Mouse (Mus musculus) embryonic facial prominence, embryonic 14.5 days (tissue): ENCODE measurements around the gene Cdk20. TPM values are rescaled to one million over a fixed set of nuclear protein-coding genes. Genes with fewer than 3 reads are reported as not detected.
A peak's percentile ranks its signal among the peaks of the same experiment; 100 is the strongest.

Source experiments
- ATAC-seq: fragments of 200-750 bp; cut with Nextera tagmentation; 2 replicates; pipeline ENCODE4 v1.8.0; 2017; ENCODE audit warnings: low read depth, moderate number of reproducible peaks, moderate TSS enrichment
- DNase-seq: peaks from one replicate; pipeline ENCODE4 v3.0.0-alpha.2; 2015; ENCODE audit warnings: low spot score
- H3K27ac ChIP-seq: fragments of 300-500 bp; sonication (generic); replicated peaks from 2 replicates; pipeline ENCODE4 v1.5.1; 2014; ENCODE audit warnings: low read depth, mild to moderate bottlenecking, low read length, moderate library complexity
- H3K27me3 ChIP-seq: fragments of 300-500 bp; sonication (generic); replicated peaks from 2 replicates; pipeline ENCODE4 v1.6.1; 2014; ENCODE audit warnings: low read length; ENCODE audit not compliant: control insufficient read depth, insufficient read depth
- H3K36me3 ChIP-seq: fragments of 300-500 bp; sonication (generic); 2 replicates; pipeline ENCODE4 v1.6.1; 2014; ENCODE audit warnings: low read length, mixed read lengths; ENCODE audit not compliant: control insufficient read depth, insufficient read depth
- H3K4me1 ChIP-seq: fragments of 300-500 bp; sonication (generic); 2 replicates; pipeline ENCODE4 v1.6.1; 2014; ENCODE audit warnings: antibody characterized with exemption, low read length; ENCODE audit not compliant: control insufficient read depth, insufficient read depth
- H3K4me2 ChIP-seq: fragments of 300-500 bp; sonication (generic); 2 replicates; pipeline ENCODE4 v1.6.1; 2014; ENCODE audit warnings: low read depth, mild to moderate bottlenecking, low read length, moderate library complexity, mixed read lengths
- H3K4me3 ChIP-seq: fragments of 300-500 bp; sonication (generic); 2 replicates; pipeline ENCODE4 v1.5.1; 2014; ENCODE audit warnings: low read depth, mild to moderate bottlenecking, low read length
- H3K9ac ChIP-seq: fragments of 300-500 bp; sonication (generic); 2 replicates; pipeline ENCODE4 v1.6.1; 2014; ENCODE audit warnings: low read depth, mild to moderate bottlenecking, low read length, moderate library complexity, mixed read lengths
- H3K9me3 ChIP-seq: fragments of 300-500 bp; sonication (generic); 2 replicates; pipeline ENCODE4 v1.6.1; 2016; ENCODE audit warnings: low read length; ENCODE audit not compliant: control insufficient read depth
- WGBS: fragments of 180-500 bp; shearing (Covaris S2); extraction: QIAGEN DNeasy Blood & Tissue Kit; methylation state at CpG from one replicate; pipeline ENCODE4 v1.1.7; 2014; 5-methylcytosine and 5-hydroxymethylcytosine counted together
- polyA plus RNA-seq: library from polyadenylated mRNA; unstranded; fragments of >200 nt; fragmentation: Nextera tagmentation; extraction: Ambion mirVana; gene quantifications from 2 replicates; pipeline ENCODE4 v1.2.1, GENCODE M21; 2014

Gene Cdk20
- polyA plus RNA-seq, 1 experiment from 2014 or later = 11.6 TPM

DNA sequence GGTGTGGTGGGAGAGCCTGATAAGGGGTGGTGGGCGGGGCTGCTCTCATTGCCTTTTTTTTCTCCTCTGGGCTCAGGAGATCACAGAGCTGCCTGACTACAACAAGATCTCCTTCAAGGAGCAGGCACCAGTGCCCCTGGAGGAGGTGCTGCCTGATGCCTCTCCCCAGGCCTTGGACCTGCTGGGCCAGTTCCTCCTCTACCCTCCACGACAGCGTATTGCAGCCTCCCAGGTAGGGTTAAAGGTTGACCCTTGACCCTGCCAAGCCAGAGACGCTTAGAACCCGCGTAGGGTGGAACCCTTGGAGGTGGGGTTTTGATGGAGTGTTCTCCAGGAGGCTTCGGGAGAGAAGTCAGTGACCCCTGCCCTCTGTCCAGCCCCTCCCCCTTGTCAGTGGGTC is 5.7 kb downstream of the Cdk20 start:
- Histone ChIP-seq H3K9ac (no peak overlapping the region), H3K27me3 (no peaks in the 10 kb centered on the region), H3K9me3 (no peaks in the 10 kb centered on the region), H3K27ac (no peak overlapping the region), H3K4me2 (no peak overlapping the region), H3K36me3 (0 out of 2 replicates have a peak, but pooled peaks cover 4% of the 10 kb centered on the region), H3K4me1 (no peaks in the 10 kb centered on the region), H3K4me3 (no peak overlapping the region)
- no peak for DNase-seq
- WGBS = 50% methylated on average over 7 of the region's 7 CpGs
- ATAC-seq = no peak

GRCm38 (mm10) chr13:64438863-64439452 is 6.8 kb downstream of the Cdk20 start:
- no peaks in the 10 kb centered on the region for H3K9me3 ChIP-seq
- WGBS = 49% methylated on average over 9 of the region's 9 CpGs
- DNase-seq (peak; percentile 77), ATAC-seq (peak; percentile 67)
- no peak overlapping the region for H3K4me3 ChIP-seq
- H3K27ac ChIP-seq = no peak overlapping the region
- no peak overlapping the region for H3K4me2 ChIP-seq
- no peak overlapping the region for H3K9ac ChIP-seq
- no peaks in the 10 kb centered on the region for H3K27me3 ChIP-seq
- no peaks in the 10 kb centered on the region for H3K4me1 ChIP-seq
- H3K36me3 ChIP-seq = 0 out of 2 replicates have a peak, but pooled peaks cover 4% of the 10 kb centered on the region

DNA sequence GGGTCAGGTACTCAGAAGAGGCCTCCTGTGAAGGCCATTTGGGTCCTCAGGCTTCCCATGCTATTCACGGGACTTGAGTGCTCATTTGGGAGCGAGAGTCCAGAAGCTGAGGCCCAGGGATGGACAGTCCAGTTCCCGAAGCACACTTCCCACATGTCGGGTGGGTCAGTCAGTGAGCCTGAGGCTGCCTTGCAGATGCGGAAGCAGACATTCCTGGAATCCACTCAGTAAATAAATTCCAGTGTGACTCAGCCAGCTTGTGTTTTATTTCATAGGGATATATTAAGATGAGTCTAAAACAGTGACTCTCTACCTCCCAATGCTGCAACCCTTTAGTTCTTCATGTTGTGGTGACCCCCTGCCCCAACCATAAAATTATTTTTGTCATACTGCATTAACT is 7.4 kb downstream of the Cdk20 start:
- Histone ChIP-seq H3K4me2 (no peak overlapping the region), H3K9ac (no peak overlapping the region), H3K4me1 (no peaks in the 10 kb centered on the region), H3K36me3 (0 out of 2 replicates have a peak, but pooled peaks cover 4% of the 10 kb centered on the region), H3K9me3 (no peaks in the 10 kb centered on the region), H3K27ac (no peak overlapping the region), H3K27me3 (no peaks in the 10 kb centered on the region), H3K4me3 (no peak overlapping the region)
- 84% methylated on average over 5 of the region's 5 CpGs for WGBS
- DNase-seq = no peak
- ATAC-seq = no peak

- no peaks in the 10 kb centered on the region for H3K27me3 ChIP-seq
- WGBS = 62% methylated on average over 4 of the region's 4 CpGs
- H3K4me1 ChIP-seq = no peaks in the 10 kb centered on the region
- H3K9me3 ChIP-seq = no peaks in the 10 kb centered on the region
- 0 out of 2 replicates have a peak, but pooled peaks cover 4% of the 10 kb centered on the region for H3K36me3 ChIP-seq
- no peak overlapping the region for H3K4me2 ChIP-seq
- ATAC-seq = no peak
- H3K9ac ChIP-seq = no peak overlapping the region
- no peak overlapping the region for H3K4me3 ChIP-seq
- no peak for DNase-seq
- no peak overlapping the region for H3K27ac ChIP-seq
Measured at GRCm38 (mm10) chr13:64440592-64440991, 8.5 kb downstream of the Cdk20 start.

- no peak overlapping the region for H3K9ac ChIP-seq
- no peaks in the 10 kb centered on the region for H3K4me1 ChIP-seq
- H3K4me3 ChIP-seq = no peak overlapping the region
- 66% methylated on average over 4 of the region's 4 CpGs for WGBS
- no peaks in the 10 kb centered on the region for H3K27me3 ChIP-seq
- DNase-seq (peak; percentile 49), ATAC-seq (0 out of 2 replicates have a peak, but pooled peaks have one; percentile 68)
- H3K4me2 ChIP-seq = no peak overlapping the region
- no peaks in the 10 kb centered on the region for H3K9me3 ChIP-seq
- no peak overlapping the region for H3K27ac ChIP-seq
- H3K36me3 ChIP-seq = no peaks in the 10 kb centered on the region
Measured at GRCm38 (mm10) chr13:64443263-64443894, 11.3 kb downstream of the Cdk20 start.

DNA sequence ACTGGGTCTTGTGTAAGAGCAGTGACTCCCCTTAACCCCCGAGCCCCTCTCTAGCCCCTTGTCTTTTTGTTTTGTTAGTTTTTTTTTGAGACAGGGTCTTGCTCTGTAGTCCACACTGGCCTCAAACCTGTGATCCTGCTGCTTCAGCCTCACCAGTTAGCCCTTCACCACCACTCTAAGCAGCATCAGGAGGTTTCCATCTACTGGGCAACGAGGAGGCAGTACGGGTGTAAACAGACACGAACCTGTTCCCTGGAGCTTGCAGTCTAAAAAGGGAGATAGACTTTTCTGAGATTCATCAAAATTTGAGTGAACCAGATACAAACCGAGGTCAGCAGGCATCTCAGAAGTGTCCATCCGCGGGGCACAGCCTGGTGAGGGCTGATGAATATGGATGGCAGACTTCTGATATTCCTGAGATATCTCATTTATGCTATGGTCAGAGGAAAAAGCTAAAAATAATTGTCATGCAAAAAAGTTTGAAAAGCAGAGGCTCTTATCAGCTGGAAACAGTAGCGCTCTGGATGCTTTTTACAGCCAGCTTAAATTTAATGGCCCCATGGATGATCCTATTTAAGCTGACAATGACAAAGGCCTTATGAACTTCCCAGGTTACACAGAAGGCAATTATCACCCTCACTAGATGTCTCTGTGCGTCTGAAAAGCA is 13.3 kb downstream of the Cdk20 start:
- H3K9ac ChIP-seq = no peak overlapping the region
- H3K36me3 ChIP-seq = no peaks in the 10 kb centered on the region
- no peaks in the 10 kb centered on the region for H3K9me3 ChIP-seq
- no peak for ATAC-seq
- no peak for DNase-seq
- H3K4me1 ChIP-seq = no peaks in the 10 kb centered on the region
- H3K27me3 ChIP-seq = no peaks in the 10 kb centered on the region
- H3K4me3 ChIP-seq = no peak overlapping the region
- WGBS = 76% methylated on average over 9 of the region's 9 CpGs
- H3K27ac ChIP-seq = no peak overlapping the region
- no peak overlapping the region for H3K4me2 ChIP-seq

- H3K27ac ChIP-seq = no peak overlapping the region
- DNase-seq (peak; percentile 41), ATAC-seq (0 out of 2 replicates have a peak, but pooled peaks have one; percentile 47)
- 5% methylated on average over 1 of the region's 1 CpGs for WGBS
- no peak overlapping the region for H3K4me3 ChIP-seq
- no peaks in the 10 kb centered on the region for H3K9me3 ChIP-seq
- no peaks in the 10 kb centered on the region for H3K27me3 ChIP-seq
- no peaks in the 10 kb centered on the region for H3K4me1 ChIP-seq
- H3K36me3 ChIP-seq = no peaks in the 10 kb centered on the region
- no peak overlapping the region for H3K9ac ChIP-seq
- no peak overlapping the region for H3K4me2 ChIP-seq
Measured at GRCm38 (mm10) chr13:64447947-64448346, 15.8 kb downstream of the Cdk20 start.

DNA sequence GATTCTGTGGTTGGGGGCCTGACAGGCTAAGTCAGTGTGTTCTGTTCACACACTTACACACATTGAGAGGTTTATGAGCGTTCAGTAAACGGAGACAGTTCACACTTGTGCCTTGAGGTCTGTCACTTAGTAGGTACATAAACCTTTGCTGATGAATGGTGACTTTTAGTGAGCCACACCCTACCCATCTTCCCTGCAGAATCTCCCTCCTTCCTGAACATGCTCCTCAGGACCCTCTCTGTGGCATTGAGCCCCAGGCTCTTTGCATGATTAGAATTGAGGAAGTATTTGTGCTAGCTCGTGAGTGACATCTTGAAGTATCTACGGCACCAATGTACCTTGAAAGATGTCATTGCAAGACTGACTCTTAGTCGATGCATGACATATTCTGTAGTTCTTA is 16.6 kb downstream of the Cdk20 start:
- Histone ChIP-seq H3K9me3 (no peaks in the 10 kb centered on the region), H3K27me3 (no peaks in the 10 kb centered on the region), H3K27ac (no peak overlapping the region), H3K4me3 (no peak overlapping the region), H3K9ac (no peak overlapping the region), H3K4me1 (no peaks in the 10 kb centered on the region), H3K4me2 (no peak overlapping the region), H3K36me3 (no peaks in the 10 kb centered on the region)
- ATAC-seq (no peak), DNase-seq (no peak)
- WGBS = 81% methylated on average over 5 of the region's 5 CpGs
